Mouse (Mus musculus) ES-E14 (cell line): ENCODE results near the gene Emc3. TPM values are rescaled to one million over a fixed set of nuclear protein-coding genes. Genes with fewer than 3 reads are reported as not detected.

Experiments used
- DNase-seq: peaks from one replicate; pipeline ENCODE4 v3.0.0-alpha.2; 2013; ENCODE audit warnings: low read depth, low spot score
- H3K27ac ChIP-seq: 2 replicates; pipeline ENCODE4 v1.5.1; 2012; ENCODE audit warnings: low read depth, mild to moderate bottlenecking, low read length, moderate library complexity, mixed read lengths; ENCODE audit not compliant: poor library complexity, insufficient read depth, severe bottlenecking
- H3K36me3 ChIP-seq: 2 replicates; pipeline ENCODE4 v1.6.1; 2012; ENCODE audit warnings: mild to moderate bottlenecking, low read length, moderate library complexity, mixed read lengths; ENCODE audit not compliant: control insufficient read depth, poor library complexity, insufficient read depth, severe bottlenecking
- H3K4me1 ChIP-seq, 2 experiments: fragments of 150-350 bp in 1 of 2; sonication (generic) in 1 of 2; 2 replicates each; pipeline ENCODE4 v1.6.1; 2012; ENCODE audit warnings: low read length in 2 of 2, mild to moderate bottlenecking in 1 of 2, mixed read lengths in 1 of 2; ENCODE audit not compliant: control insufficient read depth in 2 of 2, insufficient read depth in 2 of 2, poor library complexity in 1 of 2
- H3K4me3 ChIP-seq, 2 experiments: fragments of 150-350 bp in 1 of 2; sonication (generic) in 1 of 2; 2 replicates each; pipeline ENCODE4 v1.5.1; 2012; ENCODE audit warnings: low read length in 2 of 2, low read depth in 1 of 2, mild to moderate bottlenecking in 1 of 2, mixed read lengths in 1 of 2; ENCODE audit not compliant: insufficient read depth in 1 of 2, poor library complexity in 1 of 2, severe bottlenecking in 1 of 2
- H3K9ac ChIP-seq: 2 replicates; pipeline ENCODE4 v1.6.1; 2012; ENCODE audit warnings: low read depth, mild to moderate bottlenecking, low read length, mixed read lengths; ENCODE audit not compliant: poor library complexity, insufficient read depth, severe bottlenecking
- H3K9me3 ChIP-seq: fragments of 150-350 bp; sonication (generic); 2 replicates; pipeline ENCODE4 v1.6.1; 2012; ENCODE audit warnings: low read depth, mild to moderate bottlenecking, low read length; ENCODE audit not compliant: control insufficient read depth, insufficient read depth
- CHD2 ChIP-seq: IDR thresholded peaks from 2 replicates; pipeline ENCODE4 v1.6.1; 2014; ENCODE audit warnings: mild to moderate bottlenecking, low read depth, low read length, inconsistent platforms
- HCFC1 ChIP-seq: IDR thresholded peaks from 2 replicates; pipeline ENCODE4 v1.6.1; 2012; ENCODE audit warnings: low read length, inconsistent platforms, borderline replicate concordance; ENCODE audit not compliant: insufficient read depth
- MAFK ChIP-seq: IDR thresholded peaks from 2 replicates; pipeline ENCODE4 v1.6.1; 2014; ENCODE audit warnings: mild to moderate bottlenecking, low read depth, low read length, inconsistent platforms; ENCODE audit not compliant: insufficient read depth
- ZC3H11A ChIP-seq: IDR thresholded peaks from 2 replicates; pipeline ENCODE4 v1.6.1; 2012; ENCODE audit warnings: low read depth, mild to moderate bottlenecking, inconsistent platforms, low read length, borderline replicate concordance
- ZNF384 ChIP-seq: IDR thresholded peaks from 2 replicates; pipeline ENCODE4 v1.6.1; 2012; ENCODE audit warnings: low read depth, low read length, inconsistent platforms
- in situ Hi-C, 2 experiments: fragments of 600-800 bp; cut with MboI; formaldehyde crosslinking; loops; one replicate each; pipeline ENCODE4 v1.15.1; 2025; ENCODE audit warnings: low sequenced_read_pairs in 2 of 2, inconsistent platforms in 1 of 2; ENCODE audit not compliant: unreplicated experiment in 2 of 2
- total RNA-seq: library from RNA; depleted of rRNA; stranded (reverse); fragments of 300-350 nt; gene quantifications from 2 replicates; pipeline ENCODE4 v1.2.3, GENCODE M21; 2012; rRNA removed

Gene Emc3
- 71.2 and 74.1 TPM in 2 replicates for total RNA-seq

DNA sequence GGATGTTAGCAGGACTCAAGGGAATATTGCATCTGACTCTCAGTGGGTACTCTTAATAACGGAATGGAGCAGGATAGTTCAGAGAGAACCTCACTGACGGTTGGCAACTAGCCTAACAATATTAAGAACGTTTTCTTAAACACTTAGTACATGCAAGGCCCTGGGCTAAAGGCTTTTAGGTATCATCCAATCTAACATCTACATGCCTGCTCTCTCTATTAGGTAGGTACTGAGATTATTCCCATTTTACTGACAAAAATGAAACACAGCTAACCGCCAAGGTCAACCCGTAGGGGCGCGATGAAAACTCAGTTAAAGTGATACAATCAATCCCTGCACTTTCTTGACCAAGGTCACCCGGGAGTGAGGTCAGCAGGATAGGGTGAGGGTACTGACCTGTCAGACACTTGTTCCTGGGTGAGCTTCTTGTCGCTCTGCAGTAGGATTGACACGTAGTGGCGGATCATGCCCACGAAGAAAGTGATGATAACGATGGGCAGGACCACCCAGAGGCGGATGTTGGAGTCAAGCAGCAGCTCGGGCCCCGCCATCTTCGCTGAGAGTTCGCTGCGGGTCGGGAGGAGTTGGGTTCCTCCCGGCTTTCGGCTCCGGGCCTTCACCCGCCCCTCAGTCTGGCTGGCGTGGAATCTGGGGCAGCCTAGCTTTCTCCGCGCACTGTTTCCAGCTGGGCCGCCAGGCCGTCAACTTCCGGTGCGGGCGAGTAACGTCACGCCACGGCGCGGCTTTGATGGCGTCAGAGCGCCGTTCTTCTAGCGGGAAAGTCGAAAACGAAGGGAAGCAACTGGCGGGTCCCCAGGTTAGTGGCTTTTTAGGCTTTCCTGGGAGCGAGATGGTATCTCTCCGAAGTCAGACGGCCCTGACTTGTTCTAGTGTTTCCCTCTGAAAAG is at the start of gene Emc3, which contains the start of gene Fancd2:
Gene Emc3, minus strand, starts transcription at position 721 of the 908 bp plus-strand sequence.
Gene Fancd2, plus strand, starts transcription at position 751 of the 908 bp plus-strand sequence.
- TF ChIP-seq ZNF384 (no peak), HCFC1 (peak; percentile 82), ZC3H11A (no peak), MAFK (no peak), CHD2 (no peak)
- Histone ChIP-seq H3K36me3 (no peaks in the 10 kb centered on the region), H3K9me3 (no peaks in the 10 kb centered on the region), H3K4me1 (no peaks in the 10 kb centered on the region), H3K9ac (peak within 1 kb of the TSS; percentile 83), H3K27ac (no peak within 1 kb of the TSS; the same call in 1 of the 2 replicates), H3K4me3 (peak within 1 kb of the TSS; percentile 73 to 94)
- in situ Hi-C loops, result no loop called here
- DNase-seq, result peak; percentile 84

DNA sequence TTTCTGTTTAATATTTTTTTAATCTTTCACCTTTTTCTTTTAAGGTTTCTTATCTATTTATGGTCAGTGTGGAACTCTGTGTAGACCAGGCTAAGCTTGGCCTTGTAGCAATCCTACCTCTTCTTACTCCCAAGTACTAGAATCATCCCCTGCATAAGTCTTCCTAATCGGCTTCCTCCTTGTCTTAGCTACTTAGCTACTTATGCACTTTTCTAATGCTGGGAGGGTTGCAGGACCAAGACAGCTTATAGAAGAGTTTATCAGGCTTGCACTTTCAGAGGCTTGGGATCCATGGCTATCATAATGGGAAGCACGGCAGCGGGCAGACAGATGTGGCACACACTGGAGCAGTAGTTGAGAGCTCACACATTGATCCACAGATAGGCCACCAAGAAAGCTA is 47.9 kb upstream of the Emc3 start:
- in situ Hi-C loops, result no loop called here
- Histone ChIP-seq H3K9ac (no peak overlapping the region), H3K9me3 (no peaks in the 10 kb centered on the region), H3K36me3 (peaks cover 17% of the 10 kb centered on the region), H3K27ac (no peak overlapping the region), H3K4me1 (no peaks in the 10 kb centered on the region; a peak in 1 of 4 replicates), H3K4me3 (no peak overlapping the region)
- DNase-seq, result no peak
- TF ChIP-seq CHD2 (no peak), MAFK (no peak), ZC3H11A (no peak), ZNF384 (no peak), HCFC1 (no peak)

DNA sequence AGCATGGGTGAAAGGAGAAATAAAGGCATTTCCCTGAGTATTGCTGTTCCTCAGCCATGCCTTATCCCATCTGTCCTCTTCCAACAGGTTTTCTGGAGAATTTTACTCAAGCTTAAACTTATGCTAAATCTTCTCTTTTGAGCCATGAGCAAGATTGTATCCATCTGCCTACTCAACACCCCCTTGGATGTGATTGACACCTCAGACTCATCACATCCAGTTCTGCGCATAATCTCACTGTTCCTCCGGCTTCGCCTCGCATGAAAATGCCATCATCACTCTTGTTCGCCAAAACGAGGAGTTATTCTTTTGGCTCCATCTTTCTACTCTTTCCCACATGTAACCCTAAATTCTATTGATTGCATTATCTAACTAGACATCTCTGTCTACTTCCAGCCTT is 44.6 kb upstream of the Emc3 start:
- Histone ChIP-seq H3K4me1 (no peaks in the 10 kb centered on the region), H3K9me3 (no peaks in the 10 kb centered on the region), H3K4me3 (no peak overlapping the region), H3K9ac (no peak overlapping the region), H3K27ac (no peak overlapping the region), H3K36me3 (peaks cover 21% of the 10 kb centered on the region)
- in situ Hi-C loops, result no loop called here
- DNase-seq, result no peak
- TF ChIP-seq ZNF384, result no peak
- no peak for TF ChIP-seq HCFC1
- TF ChIP-seq CHD2, result no peak
- no peak for TF ChIP-seq MAFK
- TF ChIP-seq ZC3H11A, result no peak

DNA sequence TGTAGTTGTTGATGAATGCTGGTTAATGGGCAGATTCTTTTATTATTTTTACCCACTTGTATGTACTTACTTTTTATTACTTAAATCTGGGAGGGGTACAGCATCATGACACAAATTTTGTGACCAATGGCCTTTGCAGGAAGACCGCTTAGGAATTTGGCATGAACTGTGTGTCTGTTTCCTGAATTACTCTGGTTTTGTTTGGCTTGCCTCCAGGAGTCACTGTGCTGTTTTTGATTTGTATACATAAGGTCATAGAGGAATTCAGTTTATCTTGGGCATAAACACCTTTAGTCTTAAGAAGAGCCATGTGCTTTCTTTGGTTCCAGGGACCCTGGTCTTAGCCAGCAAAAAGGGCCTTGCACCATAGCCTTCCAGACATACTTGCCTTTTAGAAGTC is 33.1 kb upstream of the Emc3 start:
- in situ Hi-C loops, result no loop called here
- no peak for DNase-seq
- Histone ChIP-seq H3K4me1 (no peaks in the 10 kb centered on the region), H3K27ac (no peak overlapping the region), H3K4me3 (no peak overlapping the region), H3K9me3 (no peaks in the 10 kb centered on the region), H3K36me3 (peaks cover 38% of the 10 kb centered on the region), H3K9ac (no peak overlapping the region)
- TF ChIP-seq ZC3H11A (no peak), HCFC1 (no peak), MAFK (no peak), ZNF384 (no peak), CHD2 (no peak)
